Mouse (Mus musculus): ENCODE results near the gene Gigyf1.

DNA sequence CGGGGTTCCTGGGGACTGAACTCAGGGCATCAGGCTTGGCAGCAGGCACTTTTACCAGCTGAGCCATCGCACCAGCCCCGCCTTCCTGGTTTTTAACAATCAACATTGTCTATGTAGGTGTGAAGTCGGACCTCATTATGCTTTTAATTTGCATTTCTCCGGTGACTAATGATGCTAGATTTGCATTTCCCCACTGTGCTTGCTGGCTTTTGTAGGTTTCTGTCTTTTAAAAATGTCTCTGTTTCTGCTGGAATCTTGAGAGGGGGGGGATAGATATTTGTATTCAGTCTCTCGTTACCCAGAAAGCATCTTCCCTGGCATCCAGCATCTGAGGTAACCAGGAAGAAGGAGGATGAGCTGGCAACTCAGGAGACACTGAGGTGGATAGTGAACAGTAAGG lies 43.2 kb downstream of the Gigyf1 start:
- TF ChIP-seq UBTF (IDR thresholded peaks at IDR 0.05; ENCODE audit: low read depth, low read length), result no peak
- no peak for TF ChIP-seq POLR2AphosphoS2 (IDR thresholded peaks at IDR 0.05; ENCODE audit: low read depth, low read length)
- no peak for TF ChIP-seq CTCF (conservative IDR thresholded peaks at IDR 0.05 in 1 of 2, IDR thresholded peaks at IDR 0.05 in 1 of 2; ENCODE audit: low read depth in 2 of 2, low read length in 2 of 2)
- no peak for TF ChIP-seq BHLHE40 (IDR thresholded peaks at IDR 0.05; ENCODE audit: low read depth, low read length)
- no peak for TF ChIP-seq POLR2A (IDR thresholded peaks at IDR 0.05; ENCODE audit: low read depth, low read length)
- TF ChIP-seq SMC3 (IDR thresholded peaks at IDR 0.05; ENCODE audit: low read depth, low read length), result no peak
